8 mouse cellular contexts compared by ENCODE assay signal in genomic region chrX:60609202-60609601, GRCm38 (mm10). TPM values are rescaled to one million over a fixed set of nuclear protein-coding genes. Genes with fewer than 3 reads are reported as not detected.
DNase-seq lines count a peak whose midpoint lies in the region; ATAC-seq lines count a peak whose summit lies in the region.

No protein-coding gene starts in this region.

- no peak for ATAC-seq in erythroblast, adult 5-6 weeks (replicated peaks; ENCODE audit: low FRiP score, poor library complexity, severe bottlenecking)

- peak; percentile 20 to 35 for DNase-seq in cerebellum, postnatal 14 days
- DNase-seq in cerebellum, postnatal 4 days (ENCODE audit: low spot score in 2 of 2): no peak
- peak; percentile 5 to 12 for DNase-seq in left cerebral cortex, adult 18-20 months (ENCODE audit: low spot score in 2 of 2)
- no peak for DNase-seq in left cerebral cortex, adult 11 months (ENCODE audit: low spot score)
- peak; percentile 14 for DNase-seq in A20 (ENCODE audit: low read depth, low spot score)
- peak; percentile 13 for DNase-seq in embryo, embryonic 10 days (ENCODE audit: low spot score)
- no peak for DNase-seq in testis, postnatal 14 days (ENCODE audit: low spot score)

RNA-seq across cellular contexts. Expression of gene Atp11c, which starts 16.7 kb away (rescaled TPM):
- total RNA-seq in left cerebral cortex, adult 18-20 months (2021): 1 to 10 TPM; 7.7 to 8.1 TPM
- total RNA-seq in erythroblast, adult 5-6 weeks (2015; ENCODE audit: low replicate concordance): 16.3 and 19.0 TPM in 2 replicates
- total RNA-seq in erythroblast, adult 5-6 weeks (2017; ENCODE audit: low replicate concordance): 19.0 and 21.1 TPM in 2 replicates

Comparison
In these comparisons a context has a peak if more than half of its experiments do, and no peak if none do; other contexts are left out.
1. DNase-seq: peak in cerebellum, postnatal 14 days (2 of 2), left cerebral cortex, adult 18-20 months (2 of 2), A20 (single experiment) and embryo, embryonic 10 days (single experiment); none in cerebellum, postnatal 4 days (0 of 2), left cerebral cortex, adult 11 months (single experiment) and testis, postnatal 14 days (single experiment).